Mouse (Mus musculus) stomach, embryonic 15.5 days (tissue): ENCODE measurements around the gene Svbp. TPM values are rescaled to one million over a fixed set of nuclear protein-coding genes. Genes with fewer than 3 reads are reported as not detected.
A peak's percentile ranks its signal among the peaks of the same experiment; 100 is the strongest.

Experiments
- ATAC-seq: fragments of 200-750 bp; cut with Nextera tagmentation; 2 replicates; pipeline ENCODE4 v1.8.0; 2017; ENCODE audit warnings: low read depth, moderate number of reproducible peaks, moderate TSS enrichment; ENCODE audit not compliant: insufficient read depth, low FRiP score
- H3K27ac ChIP-seq: fragments of 300-500 bp; sonication (generic); 2 replicates; pipeline ENCODE4 v1.5.1; 2015; ENCODE audit warnings: mild to moderate bottlenecking, inconsistent platforms
- H3K27me3 ChIP-seq: fragments of 300-500 bp; sonication (generic); replicated peaks from 2 replicates; pipeline ENCODE4 v1.6.1; 2015; ENCODE audit warnings: inconsistent platforms
- H3K36me3 ChIP-seq: fragments of 300-500 bp; sonication (generic); 2 replicates; pipeline ENCODE4 v1.6.1; 2015; ENCODE audit warnings: inconsistent platforms
- H3K4me1 ChIP-seq: fragments of 300-500 bp; sonication (generic); 2 replicates; pipeline ENCODE4 v1.6.1; 2015; ENCODE audit warnings: inconsistent platforms
- H3K4me2 ChIP-seq: fragments of 300-500 bp; sonication (generic); 2 replicates; pipeline ENCODE4 v1.6.1; 2015; ENCODE audit warnings: mild to moderate bottlenecking, inconsistent platforms
- H3K4me3 ChIP-seq: fragments of 300-500 bp; sonication (generic); replicated peaks from 2 replicates; pipeline ENCODE4 v1.5.1; 2015; ENCODE audit warnings: inconsistent platforms
- H3K9ac ChIP-seq: fragments of 300-500 bp; sonication (generic); 2 replicates; pipeline ENCODE4 v1.6.1; 2015; ENCODE audit warnings: inconsistent platforms
- H3K9me3 ChIP-seq: fragments of 300-500 bp; sonication (generic); 2 replicates; pipeline ENCODE4 v1.6.1; 2016; ENCODE audit warnings: inconsistent platforms
- WGBS: fragments of 180-500 bp; shearing (Covaris S2); methylation state at CpG from one replicate; pipeline ENCODE4 v1.1.7; 2015; 5-methylcytosine and 5-hydroxymethylcytosine counted together
- polyA plus RNA-seq: library from polyadenylated mRNA; unstranded; fragments of >200 nt; fragmentation: Nextera tagmentation; extraction: Ambion mirVana; gene quantifications from 2 replicates; pipeline ENCODE4 v1.2.1, GENCODE M21; 2015

Gene Svbp
- 125 and 128 TPM in 2 replicates for polyA plus RNA-seq

GRCm38 (mm10) chr4:119194909-119195581 lies at the start of gene Svbp:
Gene Svbp, plus strand, starts transcription at chr4:119195306.
- Histone ChIP-seq H3K4me2 (peak within 1 kb of the TSS; percentile 65), H3K36me3 (no peaks in the 10 kb centered on the region), H3K9ac (peak within 1 kb of the TSS; percentile 42; the same call in 1 of the 2 replicates), H3K4me3 (peak within 1 kb of the TSS; percentile 67), H3K27me3 (no peaks in the 10 kb centered on the region), H3K27ac (peak within 1 kb of the TSS; percentile 45; the same call in 1 of the 2 replicates), H3K9me3 (no peaks in the 10 kb centered on the region), H3K4me1 (peaks cover 14% of the 10 kb centered on the region; the same call in 1 of the 2 replicates)
- ATAC-seq, result peak; percentile 90
- WGBS, result under 1% methylated on average over 43 of the region's 47 CpGs

- Histone ChIP-seq H3K4me2 (no peak overlapping the region), H3K9ac (no peak overlapping the region), H3K4me3 (no peak overlapping the region), H3K27ac (no peak overlapping the region), H3K9me3 (no peaks in the 10 kb centered on the region), H3K27me3 (no peaks in the 10 kb centered on the region), H3K4me1 (no peaks in the 10 kb centered on the region), H3K36me3 (no peaks in the 10 kb centered on the region)
- ATAC-seq, result no peak
- 85% methylated on average over 7 of the region's 7 CpGs for WGBS
These were observed 48.3 kb upstream of the Svbp start for GRCm38 (mm10) chr4:119146816-119147215.

GRCm38 (mm10) chr4:119147347-119147746 lies 47.8 kb upstream of the Svbp start:
- WGBS, result 77% methylated on average over 5 of the region's 5 CpGs
- no peak for ATAC-seq
- Histone ChIP-seq H3K4me2 (no peak overlapping the region), H3K36me3 (no peaks in the 10 kb centered on the region), H3K9me3 (no peaks in the 10 kb centered on the region), H3K4me1 (no peaks in the 10 kb centered on the region), H3K27me3 (no peaks in the 10 kb centered on the region), H3K9ac (no peak overlapping the region), H3K4me3 (no peak overlapping the region), H3K27ac (no peak overlapping the region)

GRCm38 (mm10) chr4:119148741-119149140 lies 46.4 kb upstream of the Svbp start:
- Histone ChIP-seq H3K9me3 (no peaks in the 10 kb centered on the region), H3K4me3 (no peak overlapping the region), H3K9ac (no peak overlapping the region), H3K4me2 (no peak overlapping the region), H3K36me3 (no peaks in the 10 kb centered on the region), H3K27ac (no peak overlapping the region), H3K4me1 (no peaks in the 10 kb centered on the region), H3K27me3 (no peaks in the 10 kb centered on the region)
- no peak for ATAC-seq
- 73% methylated on average over 11 of the region's 11 CpGs for WGBS

GRCm38 (mm10) chr4:119157186-119157585 lies 37.9 kb upstream of the Svbp start:
- no peaks in the 10 kb centered on the region for H3K36me3 ChIP-seq
- WGBS, result 35% methylated on average over 2 of the region's 2 CpGs
- no peaks in the 10 kb centered on the region for H3K9me3 ChIP-seq
- no peaks in the 10 kb centered on the region for H3K27me3 ChIP-seq
- H3K9ac ChIP-seq, result no peak overlapping the region
- H3K27ac ChIP-seq, result no peak overlapping the region
- no peak for ATAC-seq
- H3K4me2 ChIP-seq, result no peak overlapping the region
- H3K4me3 ChIP-seq, result no peak overlapping the region
- H3K4me1 ChIP-seq, result no peaks in the 10 kb centered on the region

GRCm38 (mm10) chr4:119157891-119158290 lies 37.2 kb upstream of the Svbp start:
- H3K4me3 ChIP-seq, result no peak overlapping the region
- H3K27me3 ChIP-seq, result no peaks in the 10 kb centered on the region
- ATAC-seq, result no peak
- H3K36me3 ChIP-seq, result no peaks in the 10 kb centered on the region
- WGBS, result 70% methylated on average over 5 of the region's 5 CpGs
- no peak overlapping the region for H3K4me2 ChIP-seq
- no peaks in the 10 kb centered on the region for H3K9me3 ChIP-seq
- no peaks in the 10 kb centered on the region for H3K4me1 ChIP-seq
- H3K9ac ChIP-seq, result no peak overlapping the region
- no peak overlapping the region for H3K27ac ChIP-seq

GRCm38 (mm10) chr4:119161358-119161757 lies 33.7 kb upstream of the Svbp start:
- Histone ChIP-seq H3K4me3 (no peak overlapping the region), H3K9ac (no peak overlapping the region), H3K27me3 (no peaks in the 10 kb centered on the region), H3K4me2 (no peak overlapping the region), H3K27ac (no peak overlapping the region), H3K36me3 (no peaks in the 10 kb centered on the region), H3K4me1 (no peaks in the 10 kb centered on the region), H3K9me3 (no peaks in the 10 kb centered on the region)
- no peak for ATAC-seq
- WGBS, result 74% methylated on average over 3 of the region's 3 CpGs

GRCm38 (mm10) chr4:119162990-119163389 lies 32.1 kb upstream of the Svbp start:
- Histone ChIP-seq H3K4me2 (no peak overlapping the region), H3K9ac (no peak overlapping the region), H3K4me1 (no peaks in the 10 kb centered on the region), H3K36me3 (no peaks in the 10 kb centered on the region), H3K27ac (no peak overlapping the region), H3K9me3 (no peaks in the 10 kb centered on the region), H3K4me3 (no peak overlapping the region), H3K27me3 (no peaks in the 10 kb centered on the region)
- no peak for ATAC-seq
- 66% methylated on average over 4 of the region's 4 CpGs for WGBS

GRCm38 (mm10) chr4:119165916-119166315 lies 29.2 kb upstream of the Svbp start:
- Histone ChIP-seq H3K4me1 (no peaks in the 10 kb centered on the region), H3K4me3 (no peak overlapping the region), H3K36me3 (0 out of 2 replicates have a peak, but pooled peaks cover 11% of the 10 kb centered on the region), H3K27me3 (no peaks in the 10 kb centered on the region), H3K9me3 (no peaks in the 10 kb centered on the region), H3K4me2 (no peak overlapping the region), H3K9ac (no peak overlapping the region), H3K27ac (no peak overlapping the region)
- no peak for ATAC-seq
- whole genome bisulfite sequencing, result 67% methylated on average over 7 of the region's 7 CpGs

GRCm38 (mm10) chr4:119167068-119167467 lies 28.0 kb upstream of the Svbp start:
- H3K27me3 ChIP-seq, result no peaks in the 10 kb centered on the region
- no peak overlapping the region for H3K4me3 ChIP-seq
- no peaks in the 10 kb centered on the region for H3K9me3 ChIP-seq
- no peaks in the 10 kb centered on the region for H3K4me1 ChIP-seq
- H3K4me2 ChIP-seq, result no peak overlapping the region
- H3K27ac ChIP-seq, result no peak overlapping the region
- H3K36me3 ChIP-seq, result 0 out of 2 replicates have a peak, but pooled peaks cover 11% of the 10 kb centered on the region
- no peak overlapping the region for H3K9ac ChIP-seq
- no peak for ATAC-seq
- 72% methylated on average over 4 of the region's 4 CpGs for WGBS

GRCm38 (mm10) chr4:119167663-119168062 lies 27.4 kb upstream of the Svbp start:
- Histone ChIP-seq H3K4me1 (peaks cover 2% of the 10 kb centered on the region), H3K36me3 (0 out of 2 replicates have a peak, but pooled peaks cover 11% of the 10 kb centered on the region), H3K27ac (no peak overlapping the region), H3K4me2 (no peak overlapping the region), H3K4me3 (no peak overlapping the region), H3K9me3 (no peaks in the 10 kb centered on the region), H3K9ac (no peak overlapping the region), H3K27me3 (no peaks in the 10 kb centered on the region)
- WGBS, result 6% methylated on average over 4 of the region's 4 CpGs
- ATAC-seq, result no peak

GRCm38 (mm10) chr4:119172919-119173650 lies 22.0 kb upstream of the Svbp start:
- H3K9me3 ChIP-seq, result no peaks in the 10 kb centered on the region
- 32% methylated on average over 18 of the region's 18 CpGs for WGBS
- ATAC-seq, result no peak
- H3K4me3 ChIP-seq, result peak overlapping the region; percentile 82
- 0 out of 2 replicates have a peak, but pooled peaks cover 11% of the 10 kb centered on the region for H3K36me3 ChIP-seq
- peaks cover 8% of the 10 kb centered on the region for H3K4me1 ChIP-seq
- H3K4me2 ChIP-seq, result peak overlapping the region; percentile 62
- no peak overlapping the region for H3K27ac ChIP-seq
- no peaks in the 10 kb centered on the region for H3K27me3 ChIP-seq
- H3K9ac ChIP-seq, result peak overlapping the region; percentile 76; the same call in 1 of the 2 replicates
